Mouse (Mus musculus): ENCODE data around the gene Taf10.
"Not testable (repeated sequence)": the region's sequence is repeated elsewhere in the genome, so short reads cannot be mapped to it uniquely, and the experiment has no call there.

Gene Taf10

GRCm38 (mm10) chr7:105752716-105753115, 8.6 kb upstream of the Taf10 start:
- no peak for DNase-seq (ENCODE audit: low spot score in 2 of 2)

GRCm38 (mm10) chr7:105751491-105752433, 7.6 kb upstream of the Taf10 start, which contains the start of gene Tpp1:
Gene Tpp1, minus strand, starts transcription at chr7:105752235.
- peak; percentile 75 to 88 for DNase-seq (ENCODE audit: low spot score in 2 of 2)

GRCm38 (mm10) chr7:105747776-105748175, 3.6 kb upstream of the Taf10 start:
- no peak for DNase-seq (ENCODE audit: low spot score in 2 of 2)

- not testable (repeated sequence) for DNase-seq (ENCODE audit: low spot score in 2 of 2)
These were observed 775 bp downstream of the Taf10 start for GRCm38 (mm10) chr7:105743246-105743925.

GRCm38 (mm10) chr7:105742539-105743215, 1.5 kb downstream of the Taf10 start:
- not testable (repeated sequence) for DNase-seq (ENCODE audit: low spot score in 2 of 2)

GRCm38 (mm10) chr7:105741978-105742377, 2.2 kb downstream of the Taf10 start:
- no peak for DNase-seq (ENCODE audit: low spot score in 2 of 2)

- DNase-seq (ENCODE audit: low spot score in 2 of 2), result no peak
These were observed 3.3 kb downstream of the Taf10 start for GRCm38 (mm10) chr7:105740851-105741250.

GRCm38 (mm10) chr7:105740089-105740795, 3.9 kb downstream of the Taf10 start:
- DNase-seq (ENCODE audit: low spot score in 2 of 2), result no peak

GRCm38 (mm10) chr7:105738948-105739347, 5.2 kb downstream of the Taf10 start:
- DNase-seq (ENCODE audit: low spot score in 2 of 2), result peak in 1 of 2 experiments; percentile 52

GRCm38 (mm10) chr7:105738286-105738685, 5.9 kb downstream of the Taf10 start:
- DNase-seq (ENCODE audit: low spot score in 2 of 2), result no peak

GRCm38 (mm10) chr7:105737648-105738047, 6.5 kb downstream of the Taf10 start:
- no peak for DNase-seq (ENCODE audit: low spot score in 2 of 2)

GRCm38 (mm10) chr7:105736911-105737521, 7.1 kb downstream of the Taf10 start, which contains the start of gene Rrp8:
Gene Rrp8, minus strand, starts transcription at chr7:105737385.
- DNase-seq (ENCODE audit: low spot score in 2 of 2), result peak; percentile 22 to 75

- peak; percentile 80 to 93 for DNase-seq (ENCODE audit: low spot score in 2 of 2)
These were observed 7.8 kb downstream of the Taf10 start, which contains the start of gene Ilk for GRCm38 (mm10) chr7:105736264-105736901. Gene Ilk, plus strand, starts transcription at chr7:105736592.

GRCm38 (mm10) chr7:105735464-105735863, 8.7 kb downstream of the Taf10 start:
- not testable (repeated sequence) for DNase-seq (ENCODE audit: low spot score in 2 of 2)

- no peak for DNase-seq (ENCODE audit: low spot score in 2 of 2)
These were observed 9.3 kb downstream of the Taf10 start for GRCm38 (mm10) chr7:105734826-105735225.

GRCm38 (mm10) chr7:105733836-105734235, 10.3 kb downstream of the Taf10 start:
- no peak for DNase-seq (ENCODE audit: low spot score in 2 of 2)

GRCm38 (mm10) chr7:105728701-105729428, 15.3 kb downstream of the Taf10 start:
- no peak for DNase-seq (ENCODE audit: low spot score in 2 of 2)

- no peak for DNase-seq (ENCODE audit: low spot score in 2 of 2)
These were observed 17.2 kb downstream of the Taf10 start for GRCm38 (mm10) chr7:105726980-105727325.

- no peak for DNase-seq (ENCODE audit: low spot score in 2 of 2)
These were observed 17.8 kb downstream of the Taf10 start for GRCm38 (mm10) chr7:105726144-105726979.
